Mouse (Mus musculus) stomach, embryonic 15.5 days (tissue): ENCODE data around the gene Zfp54. TPM values are rescaled to one million over a fixed set of nuclear protein-coding genes. Genes with fewer than 3 reads are reported as not detected.
A peak's percentile ranks its signal among the peaks of the same experiment; 100 is the strongest.
"Not testable (repeated sequence)": the region's sequence is repeated elsewhere in the genome, so short reads cannot be mapped to it uniquely, and the experiment has no call there.

Experiments used
- ATAC-seq: fragments of 200-750 bp; cut with Nextera tagmentation; 2 replicates; pipeline ENCODE4 v1.8.0; 2017; ENCODE audit warnings: low read depth, moderate number of reproducible peaks, moderate TSS enrichment; ENCODE audit not compliant: insufficient read depth, low FRiP score
- H3K27ac ChIP-seq: fragments of 300-500 bp; sonication (generic); 2 replicates; pipeline ENCODE4 v1.5.1; 2015; ENCODE audit warnings: mild to moderate bottlenecking, inconsistent platforms
- H3K27me3 ChIP-seq: fragments of 300-500 bp; sonication (generic); replicated peaks from 2 replicates; pipeline ENCODE4 v1.6.1; 2015; ENCODE audit warnings: inconsistent platforms
- H3K36me3 ChIP-seq: fragments of 300-500 bp; sonication (generic); 2 replicates; pipeline ENCODE4 v1.6.1; 2015; ENCODE audit warnings: inconsistent platforms
- H3K4me1 ChIP-seq: fragments of 300-500 bp; sonication (generic); 2 replicates; pipeline ENCODE4 v1.6.1; 2015; ENCODE audit warnings: inconsistent platforms
- H3K4me2 ChIP-seq: fragments of 300-500 bp; sonication (generic); 2 replicates; pipeline ENCODE4 v1.6.1; 2015; ENCODE audit warnings: mild to moderate bottlenecking, inconsistent platforms
- H3K4me3 ChIP-seq: fragments of 300-500 bp; sonication (generic); replicated peaks from 2 replicates; pipeline ENCODE4 v1.5.1; 2015; ENCODE audit warnings: inconsistent platforms
- H3K9ac ChIP-seq: fragments of 300-500 bp; sonication (generic); 2 replicates; pipeline ENCODE4 v1.6.1; 2015; ENCODE audit warnings: inconsistent platforms
- H3K9me3 ChIP-seq: fragments of 300-500 bp; sonication (generic); 2 replicates; pipeline ENCODE4 v1.6.1; 2016; ENCODE audit warnings: inconsistent platforms
- WGBS: fragments of 180-500 bp; shearing (Covaris S2); methylation state at CpG from one replicate; pipeline ENCODE4 v1.1.7; 2015; 5-methylcytosine and 5-hydroxymethylcytosine counted together
- polyA plus RNA-seq: library from polyadenylated mRNA; unstranded; fragments of >200 nt; fragmentation: Nextera tagmentation; extraction: Ambion mirVana; gene quantifications from 2 replicates; pipeline ENCODE4 v1.2.1, GENCODE M21; 2015

The Zfp54 gene
- polyA plus RNA-seq, 1 experiment from 2014 or later = 7.3 TPM

- Histone ChIP-seq H3K27me3 (no peaks in the 10 kb centered on the region), H3K9me3 (no peaks in the 10 kb centered on the region), H3K4me2 (peak overlapping the region; percentile 27), H3K27ac (peak overlapping the region; percentile 26; the same call in 1 of the 2 replicates), H3K4me1 (peaks cover 9% of the 10 kb centered on the region; the same call in 1 of the 2 replicates), H3K36me3 (no peaks in the 10 kb centered on the region), H3K4me3 (no peak overlapping the region), H3K9ac (no peak overlapping the region)
- ATAC-seq = peak; percentile 84
- WGBS = 23% methylated on average over 14 of the region's 14 CpGs
These were observed 50.5 kb downstream of the Zfp54 start for GRCm38 (mm10) chr17:21473362-21474190.

GRCm38 (mm10) chr17:21474729-21475128, 51.7 kb downstream of the Zfp54 start:
- 4% methylated on average over 10 of the region's 10 CpGs for WGBS
- H3K4me2 ChIP-seq = peak overlapping the region; percentile 40; the same call in 1 of the 2 replicates
- not testable (repeated sequence) for H3K4me3 ChIP-seq, H3K9ac ChIP-seq, H3K27me3 ChIP-seq, ATAC-seq, H3K36me3 ChIP-seq, H3K27ac ChIP-seq, H3K4me1 ChIP-seq, H3K9me3 ChIP-seq

GRCm38 (mm10) chr17:21475290-21475689, 52.3 kb downstream of the Zfp54 start:
- not testable (repeated sequence) for H3K9me3 ChIP-seq, H3K27ac ChIP-seq, H3K4me1 ChIP-seq, H3K4me2 ChIP-seq, ATAC-seq, H3K27me3 ChIP-seq, H3K9ac ChIP-seq, H3K4me3 ChIP-seq, H3K36me3 ChIP-seq
- WGBS = 55% methylated on average over 1 of the region's 1 CpGs

- not testable (repeated sequence) for H3K4me2 ChIP-seq, ATAC-seq, H3K36me3 ChIP-seq, H3K4me1 ChIP-seq, H3K27ac ChIP-seq, H3K4me3 ChIP-seq, H3K27me3 ChIP-seq, H3K9me3 ChIP-seq, H3K9ac ChIP-seq
- WGBS = 64% methylated on average over 5 of the region's 9 CpGs
These were observed 53.3 kb downstream of the Zfp54 start for GRCm38 (mm10) chr17:21476351-21476750.

- H3K9ac ChIP-seq, ATAC-seq, H3K4me3 ChIP-seq: not testable (repeated sequence)
These were observed 55.2 kb downstream of the Zfp54 start for GRCm38 (mm10) chr17:21478103-21478777.

More at GRCm38 (mm10) chr17:21478103-21478777, 55.2 kb downstream of the Zfp54 start:
- 49% methylated on average over 10 of the region's 10 CpGs for whole genome bisulfite sequencing
- H3K27me3 ChIP-seq, H3K36me3 ChIP-seq, H3K4me2 ChIP-seq, H3K4me1 ChIP-seq, H3K27ac ChIP-seq, H3K9me3 ChIP-seq: not testable (repeated sequence)

Other genes starting within 250 kb of the Zfp54 start
- not detected in 2 replicates for gene Vmn1r234, start 197.1 kb upstream of the Zfp54 start, polyA plus RNA-seq
- gene Vmn1r235, start 166.8 kb upstream of the Zfp54 start, polyA plus RNA-seq = not detected in 2 replicates
- not detected in 2 replicates for gene Vmn1r236, start 140.3 kb upstream of the Zfp54 start, polyA plus RNA-seq
- not detected in 2 replicates for gene Vmn1r237, start 111.4 kb upstream of the Zfp54 start, polyA plus RNA-seq
- 3.1 and 3.4 TPM in 2 replicates for gene Zfp677, start 39.5 kb upstream of the Zfp54 start, polyA plus RNA-seq
- 15.4 and 17.0 TPM in 2 replicates for gene Zfp51, start 27.1 kb downstream of the Zfp54 start, polyA plus RNA-seq
- gene Zfp53, start 65.8 kb downstream of the Zfp54 start, polyA plus RNA-seq = 13.4 and 13.5 TPM in 2 replicates
- gene Zfp52, start 112.3 kb downstream of the Zfp54 start, polyA plus RNA-seq = 5.1 and 5.9 TPM in 2 replicates
- gene Zfp948, start 143.8 kb downstream of the Zfp54 start, polyA plus RNA-seq = 16.0 and 16.3 TPM in 2 replicates
- gene Zfp983, start 227.4 kb downstream of the Zfp54 start, polyA plus RNA-seq = 4.2 TPM in 2 replicates